Mouse (Mus musculus): ENCODE results near the gene Sox10. TPM values are rescaled to one million over a fixed set of nuclear protein-coding genes. Genes with fewer than 3 reads are reported as not detected.

The Sox10 gene
- total RNA-seq (2021), result 10 to 100 TPM; 29.2 to 29.8 TPM

DNA sequence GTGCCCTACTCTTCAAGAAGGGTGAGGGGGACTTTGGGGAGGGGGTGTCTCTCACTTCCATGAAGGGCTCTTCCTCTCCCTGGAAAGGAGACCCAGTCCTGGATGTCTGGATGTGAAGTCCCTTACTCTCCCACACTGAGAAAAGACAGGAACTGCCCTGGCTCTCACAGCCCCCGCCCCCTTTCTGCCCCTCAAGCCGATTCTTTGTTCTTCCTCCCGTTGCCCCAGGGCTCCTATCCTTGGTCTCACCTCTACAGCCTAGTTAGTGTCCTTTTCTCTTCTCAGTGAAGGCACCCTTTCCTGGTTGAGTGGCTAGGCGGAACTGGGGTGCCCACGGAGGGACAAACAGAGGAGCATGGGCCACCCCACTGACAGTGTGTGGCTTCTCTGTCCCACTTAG, at the start of gene Sox10:
Sox10 (minus strand) TSS at position 101 of the 400 bp plus-strand sequence.
- no peak for DNase-seq (ENCODE audit: low spot score in 2 of 2)
- intact Hi-C loops (cut with DNase I), result no loop called here

DNA sequence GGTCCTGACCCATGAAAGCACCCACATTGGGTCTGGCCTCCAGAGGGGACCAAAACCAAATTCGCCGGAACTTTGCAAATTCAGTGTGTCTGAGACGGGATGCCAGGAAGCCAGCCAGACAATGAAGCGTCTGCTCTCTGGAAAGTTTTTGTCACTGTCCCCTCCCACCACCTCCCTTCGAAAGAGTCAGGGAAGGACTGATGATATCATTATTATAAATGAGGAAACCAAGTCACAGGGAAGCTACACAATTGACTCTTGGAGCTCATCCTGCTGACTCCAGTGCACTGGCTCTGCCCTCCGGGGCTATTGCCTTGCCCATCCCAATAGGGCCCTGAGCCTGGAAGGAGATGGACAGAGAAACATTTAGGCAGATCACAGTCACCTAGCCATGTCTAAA, 48.6 kb upstream of the Sox10 start:
- no peak for DNase-seq (ENCODE audit: low spot score in 2 of 2)
- intact Hi-C loops (cut with DNase I), result no loop called here

DNA sequence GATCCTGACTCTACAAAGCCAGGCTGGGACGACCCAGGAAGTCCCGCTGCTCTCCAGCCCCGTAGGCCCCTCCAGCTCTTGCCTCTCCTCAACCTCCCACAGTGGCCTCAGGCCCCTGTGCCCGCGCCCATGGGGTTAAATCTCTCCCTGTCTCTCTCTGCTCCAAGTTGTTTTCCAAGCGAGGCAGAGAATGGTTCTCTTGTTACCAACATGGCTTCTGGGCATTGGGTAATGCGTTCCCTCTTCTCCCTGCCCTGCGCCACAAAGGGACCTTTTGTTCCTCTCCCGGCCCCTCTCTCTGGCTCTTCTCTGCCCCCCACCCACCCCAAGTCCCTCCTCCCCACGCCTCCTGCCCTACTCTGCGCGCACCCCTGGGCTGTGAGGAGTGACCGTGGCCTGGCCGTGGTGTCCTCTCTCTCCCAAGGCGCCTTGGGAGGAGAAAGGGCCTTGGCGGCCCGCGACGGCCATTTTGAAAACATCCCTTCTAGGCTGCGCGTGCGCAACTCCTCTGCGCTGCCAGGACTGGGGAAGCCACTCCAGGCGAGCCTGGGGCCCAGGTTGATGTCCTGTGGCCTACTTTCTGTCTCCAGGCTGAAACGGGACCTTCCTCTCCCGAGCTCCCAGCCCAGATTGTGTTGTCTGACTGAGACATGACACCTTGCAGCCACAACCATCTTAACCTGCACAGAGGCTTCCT, 47.9 kb upstream of the Sox10 start:
- intact Hi-C loops (cut with DNase I), result no loop called here
- DNase-seq (ENCODE audit: low spot score in 2 of 2), result no peak

DNA sequence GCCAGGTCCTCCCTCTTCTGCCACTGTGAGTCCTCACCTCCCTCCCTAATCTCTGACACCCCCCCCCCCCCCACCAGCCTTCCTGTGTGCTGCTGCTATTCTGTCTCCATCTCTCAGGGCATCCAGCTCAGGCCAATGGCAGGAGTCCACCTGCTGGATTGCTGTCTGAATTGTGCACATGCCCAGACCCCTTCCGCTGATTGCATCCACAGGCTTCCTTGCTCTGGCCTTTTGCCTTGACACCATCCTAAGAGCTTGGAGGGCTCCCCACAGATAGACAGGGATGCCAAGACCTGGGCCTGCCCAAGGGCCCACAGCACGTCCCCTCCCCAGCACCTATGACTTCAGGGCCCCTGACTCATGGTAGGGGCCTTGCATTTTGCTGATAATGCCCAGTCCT, 45.3 kb upstream of the Sox10 start:
- no peak for DNase-seq (ENCODE audit: low spot score in 2 of 2)
- intact Hi-C loops (cut with DNase I), result no loop called here

DNA sequence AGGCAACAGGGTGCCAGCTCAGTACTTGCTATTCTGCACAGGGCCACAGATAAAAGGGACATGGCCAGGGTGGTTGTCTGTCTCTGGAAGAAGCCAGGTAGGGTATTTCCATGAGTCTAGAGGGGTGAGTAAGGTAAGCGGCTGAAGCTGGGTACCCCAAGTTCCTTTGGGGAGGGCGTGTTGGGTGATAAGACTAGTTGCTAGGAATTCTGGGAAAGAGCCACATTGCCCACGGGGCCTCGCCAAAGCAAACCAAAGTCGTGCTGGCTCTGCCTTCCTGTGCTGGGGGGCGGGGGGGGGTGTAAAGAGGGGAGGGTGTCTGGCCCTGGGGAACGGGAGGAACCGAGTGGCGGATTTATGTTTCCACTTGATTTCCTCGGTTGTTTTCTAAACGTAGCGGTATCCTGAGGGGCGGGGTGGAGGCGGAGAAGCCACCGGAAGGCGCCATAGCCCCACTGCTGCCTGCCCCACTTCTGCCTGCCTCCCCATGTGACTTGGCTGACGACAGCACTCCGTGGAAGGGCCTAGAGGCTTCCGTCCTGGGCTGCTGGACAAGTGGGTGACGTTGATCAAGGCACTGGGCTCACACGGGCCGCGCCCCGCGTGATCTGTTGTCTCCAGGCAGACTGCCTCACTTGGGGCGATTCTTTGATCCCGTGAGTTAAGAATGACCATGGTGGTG, 43.9 kb upstream of the Sox10 start:
- intact Hi-C loops (cut with DNase I), result no loop called here
- no peak for DNase-seq (ENCODE audit: low spot score in 2 of 2)

DNA sequence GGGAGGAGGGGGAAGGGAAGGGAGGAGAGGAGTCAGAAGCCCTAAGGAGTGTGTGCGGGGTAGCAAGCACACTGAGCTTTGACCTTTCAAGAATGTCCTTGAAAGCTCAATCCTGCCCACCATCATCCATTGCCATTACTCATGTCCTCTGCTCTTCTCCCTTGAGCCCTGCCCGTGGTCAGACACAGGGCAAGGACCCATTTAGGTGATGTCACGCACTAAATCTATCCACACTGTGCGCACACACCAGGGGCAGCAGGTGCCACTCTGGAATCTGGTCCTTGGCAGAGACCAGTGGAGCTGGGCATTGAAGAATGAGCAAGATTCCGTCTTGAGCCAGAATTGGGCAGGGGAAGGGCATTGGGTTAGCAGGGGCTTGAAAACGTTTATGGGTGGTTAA, 43.2 kb upstream of the Sox10 start:
- intact Hi-C loops (cut with DNase I), result no loop called here
- no peak for DNase-seq (ENCODE audit: low spot score in 2 of 2)

DNA sequence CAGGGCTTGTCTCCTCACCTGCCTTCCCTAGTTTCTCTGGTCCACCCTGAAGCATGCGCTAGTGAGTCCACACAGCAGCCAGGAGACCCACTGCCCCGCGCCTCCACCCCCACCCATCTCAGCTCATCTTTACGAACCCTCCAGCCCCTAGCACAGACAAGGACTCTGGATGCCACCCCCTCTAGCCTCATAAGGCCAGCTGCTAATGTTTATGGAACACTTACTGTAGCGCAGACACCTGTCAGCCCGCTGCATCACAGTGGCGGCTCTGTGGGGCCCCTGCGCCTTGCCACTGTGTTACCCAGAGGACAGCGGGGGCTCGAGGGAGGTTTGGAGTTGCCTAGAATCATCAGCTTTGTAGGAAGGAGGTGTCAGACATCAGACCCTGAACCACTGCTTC, 37.5 kb upstream of the Sox10 start:
- no peak for DNase-seq (ENCODE audit: low spot score in 2 of 2)
- intact Hi-C loops (cut with DNase I), result no loop called here

DNA sequence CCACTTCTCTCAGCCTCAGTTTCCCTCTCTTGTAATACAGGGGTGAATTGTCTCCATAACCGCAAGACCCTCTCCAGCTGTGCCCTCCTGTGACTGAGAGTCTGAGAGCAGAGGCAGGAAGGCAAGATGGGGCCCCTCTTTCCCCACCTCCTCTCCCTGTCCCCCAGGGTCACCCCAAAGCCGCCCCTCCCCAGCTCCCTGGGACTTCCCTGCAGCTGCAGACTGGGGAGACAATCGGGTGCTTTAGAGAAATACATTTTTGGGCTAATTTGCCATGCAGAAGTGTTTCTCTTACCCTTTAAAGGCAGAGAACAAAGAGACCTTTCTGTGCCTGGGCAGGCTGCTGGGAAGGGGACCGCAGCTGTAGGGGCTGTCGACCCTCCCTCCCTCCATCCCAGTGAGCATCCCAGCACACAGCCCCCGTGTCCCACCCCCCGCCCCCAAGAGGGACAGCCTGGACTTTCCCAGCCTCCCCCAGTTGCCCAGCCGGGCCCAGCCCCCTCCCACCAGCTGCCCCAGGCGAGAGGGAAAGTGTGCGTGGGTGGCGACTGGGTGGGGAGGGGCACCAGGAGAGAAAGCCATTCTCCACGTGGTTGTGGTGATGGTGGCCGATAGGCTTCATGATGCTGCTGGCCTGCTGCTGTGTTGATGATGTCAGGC, 36.6 kb upstream of the Sox10 start:
- intact Hi-C loops (cut with DNase I), result no loop called here
- no peak for DNase-seq (ENCODE audit: low spot score in 2 of 2)

DNA sequence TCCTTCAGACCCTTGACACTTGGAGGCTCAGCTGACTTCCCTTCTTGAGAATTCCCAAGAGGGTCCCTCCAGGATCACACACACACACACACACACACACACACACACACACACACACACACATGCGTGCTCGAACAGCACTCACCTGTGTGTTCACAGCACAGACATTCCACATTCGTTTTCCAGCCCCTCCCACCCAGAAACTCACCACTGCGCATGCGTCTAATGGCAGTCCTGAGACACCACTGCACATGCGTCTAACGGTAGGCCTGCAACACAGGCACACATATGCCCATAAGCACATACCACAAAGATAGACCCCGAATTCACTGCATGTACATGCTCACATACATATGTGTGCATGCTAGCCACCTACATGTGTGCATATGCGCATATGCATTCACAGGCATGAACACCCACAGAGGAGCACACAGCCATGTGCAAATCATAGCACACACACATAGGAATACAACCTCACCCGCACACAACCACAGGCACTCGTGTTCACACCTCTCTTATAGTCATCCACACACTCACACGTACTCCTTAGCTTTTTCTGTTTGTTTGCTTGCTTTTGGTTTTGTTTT, 34.4 kb upstream of the Sox10 start:
- DNase-seq (ENCODE audit: low spot score in 2 of 2), result no peak
- intact Hi-C loops (cut with DNase I), result no loop called here

DNA sequence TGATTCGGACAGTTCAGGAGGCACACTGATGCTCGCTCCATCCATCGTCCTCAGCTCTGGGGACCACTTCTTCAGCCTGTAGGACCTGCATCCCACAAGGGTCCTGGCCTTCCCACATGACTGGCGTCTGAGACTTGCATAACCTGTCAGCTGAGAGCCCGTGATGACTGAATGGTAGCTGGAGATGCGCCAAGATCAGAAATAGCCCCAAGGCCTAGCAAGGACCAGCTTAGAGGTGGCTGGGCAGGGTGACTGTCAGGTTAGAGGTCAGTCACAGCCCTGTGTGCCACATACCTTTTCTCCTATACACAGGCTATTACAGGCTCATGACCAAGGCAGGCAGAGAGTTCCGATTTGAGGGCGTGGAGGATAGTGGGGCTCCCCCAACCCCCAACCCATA, 30.5 kb upstream of the Sox10 start:
- no peak for DNase-seq (ENCODE audit: low spot score in 2 of 2)
- intact Hi-C loops (cut with DNase I), result no loop called here

DNA sequence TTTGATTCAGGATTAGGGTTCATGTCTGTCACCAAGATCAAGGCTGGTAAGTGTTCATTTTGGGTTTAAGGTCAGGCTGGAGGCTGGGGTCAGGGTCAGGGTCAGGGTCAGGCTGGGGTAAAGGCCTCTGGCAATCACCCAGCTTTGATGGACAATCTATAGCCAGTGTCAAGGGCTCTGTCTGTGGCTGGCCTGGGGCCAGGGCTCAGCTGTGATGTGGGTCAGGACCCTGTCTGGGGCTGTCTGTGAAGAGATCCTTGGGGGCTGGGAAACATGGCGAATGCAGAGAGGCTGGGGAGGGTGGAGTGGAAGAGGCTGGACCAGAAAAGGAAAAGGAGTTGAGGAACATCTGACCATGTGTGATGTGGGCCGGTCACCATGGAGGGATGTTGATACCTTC, 29.9 kb upstream of the Sox10 start:
- intact Hi-C loops (cut with DNase I), result no loop called here
- DNase-seq (ENCODE audit: low spot score in 2 of 2), result no peak

DNA sequence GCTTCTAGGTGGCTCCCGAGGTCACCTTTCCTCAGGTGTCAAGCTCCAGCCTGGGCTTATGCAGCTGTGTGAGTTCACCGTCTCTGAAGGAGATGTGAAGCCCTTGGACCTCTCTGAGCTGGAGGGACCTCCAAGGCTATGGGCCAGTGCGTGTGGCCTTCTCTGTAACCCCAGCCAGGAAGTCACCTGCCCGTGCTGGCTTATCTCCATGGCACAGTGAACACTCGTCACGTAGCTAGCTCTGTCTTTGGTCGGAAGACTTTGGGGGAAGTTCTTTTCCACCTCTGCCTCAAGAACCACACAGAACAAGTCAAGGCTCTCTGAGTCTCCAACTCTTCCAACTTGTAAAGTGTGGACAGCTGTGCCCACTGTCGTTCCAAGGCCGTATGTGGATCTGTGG, 29.0 kb upstream of the Sox10 start:
- intact Hi-C loops (cut with DNase I), result no loop called here
- DNase-seq (ENCODE audit: low spot score in 2 of 2), result no peak

DNA sequence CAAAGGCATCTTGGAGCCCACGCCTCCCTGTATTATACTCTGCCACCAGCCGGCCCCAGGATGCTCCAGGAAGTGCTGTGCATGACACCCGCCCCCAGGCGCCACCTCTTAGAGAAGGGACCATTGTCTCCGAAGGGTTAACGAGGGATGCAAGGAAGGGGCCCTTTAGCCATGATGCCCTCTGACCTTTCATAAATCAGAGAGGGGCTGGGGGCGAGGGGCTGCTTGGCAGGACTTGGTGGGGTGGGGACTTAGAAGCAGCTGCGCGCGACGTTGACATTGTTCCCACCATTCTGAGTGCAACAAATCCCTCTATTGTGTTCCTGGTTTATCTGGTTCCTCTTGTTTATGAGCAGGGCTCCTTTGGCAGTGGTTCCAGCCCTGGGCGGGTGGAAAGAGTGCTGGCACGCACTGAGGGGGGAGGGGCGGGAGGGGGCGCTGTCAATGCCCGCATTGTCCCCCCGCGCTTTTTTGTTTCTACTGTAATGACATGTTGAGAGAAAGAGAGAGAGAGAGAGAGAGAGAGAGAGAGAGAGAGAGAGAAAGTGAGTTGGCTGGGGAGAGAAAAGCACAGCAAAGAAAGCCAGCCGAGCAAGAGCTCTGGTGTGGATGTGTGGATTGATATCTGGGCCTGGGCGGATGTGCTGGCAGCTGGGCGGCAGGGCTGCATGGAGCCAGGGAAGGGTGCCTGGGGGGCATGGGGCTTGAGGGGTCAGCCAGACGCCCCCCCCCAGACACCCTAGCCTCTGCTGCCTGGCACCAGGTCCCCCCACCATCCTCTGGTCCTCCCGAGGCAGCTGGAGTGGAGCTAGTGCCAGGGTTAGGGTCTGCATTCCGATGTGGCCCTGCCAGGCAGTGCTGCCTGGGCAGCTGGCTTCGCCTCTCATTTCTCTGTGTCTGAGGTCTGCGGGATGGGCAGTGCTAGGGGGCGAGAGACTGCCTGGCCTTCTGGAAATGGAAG, 28.1 kb upstream of the Sox10 start:
- peak in 1 of 2 experiments; percentile 31 for DNase-seq (ENCODE audit: low spot score in 2 of 2)
- intact Hi-C loops (cut with DNase I), result no loop called here

DNA sequence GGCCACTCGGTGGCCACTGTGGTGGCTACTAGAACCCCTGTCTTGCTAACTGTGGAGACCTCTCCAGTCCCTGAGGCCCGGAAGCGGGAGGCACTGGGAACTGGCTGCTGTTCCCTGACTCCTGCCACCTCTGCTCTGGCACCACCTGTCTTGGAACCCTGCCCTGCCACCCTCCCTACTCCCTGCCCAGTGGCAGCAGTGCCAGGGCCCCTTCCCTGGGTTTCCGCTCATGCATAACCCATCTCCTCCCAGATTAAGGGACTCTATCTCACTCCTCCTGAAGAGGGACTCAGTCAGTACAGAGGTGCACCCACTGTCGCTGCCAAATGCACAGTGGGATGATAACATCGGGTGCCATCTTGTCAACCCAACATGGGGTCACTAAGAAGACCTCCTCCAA, 27.4 kb upstream of the Sox10 start:
- no peak for DNase-seq (ENCODE audit: low spot score in 2 of 2)
- intact Hi-C loops (cut with DNase I), result no loop called here

DNA sequence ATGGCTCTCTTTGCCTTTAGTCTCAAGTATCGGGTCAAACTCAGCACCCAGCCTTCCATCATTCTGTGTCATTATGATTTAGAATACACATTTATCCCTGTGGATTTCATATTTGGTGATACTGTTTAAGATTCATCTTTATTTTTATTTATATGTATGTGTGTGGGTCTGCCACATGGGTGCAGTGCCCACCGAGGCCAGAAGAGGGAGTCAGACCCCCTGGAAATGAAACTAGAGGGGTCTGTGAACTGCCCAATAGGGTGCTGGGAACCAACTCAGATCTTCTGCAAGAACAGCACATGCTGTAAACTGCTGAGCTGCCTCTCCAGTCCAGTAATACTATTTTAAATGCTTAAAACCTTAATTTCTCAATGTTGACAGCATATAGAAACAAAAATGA, 26.4 kb upstream of the Sox10 start:
- DNase-seq (ENCODE audit: low spot score in 2 of 2), result no peak
- intact Hi-C loops (cut with DNase I), result no loop called here

DNA sequence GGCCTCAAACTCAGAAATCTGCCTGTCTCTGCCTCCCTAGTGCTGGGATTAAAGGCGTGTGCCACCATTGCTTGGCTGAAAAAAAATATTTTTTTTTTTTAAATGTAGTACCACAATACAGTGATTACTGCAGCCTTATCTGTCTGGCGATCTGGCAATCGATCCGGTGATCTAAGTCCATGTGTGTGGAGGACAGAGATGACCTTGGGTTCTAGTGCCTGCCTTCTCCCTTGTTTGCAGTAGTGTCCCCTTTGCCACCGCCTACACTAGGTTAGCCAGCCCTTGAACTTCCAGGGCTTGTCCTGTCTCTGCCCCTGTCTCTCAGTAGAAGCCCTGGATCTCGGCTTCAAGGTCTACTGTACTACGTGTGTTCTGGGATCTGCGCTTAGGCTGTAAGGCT, 22.8 kb upstream of the Sox10 start:
- intact Hi-C loops (cut with DNase I), result no loop called here
- DNase-seq (ENCODE audit: low spot score in 2 of 2), result no peak

DNA sequence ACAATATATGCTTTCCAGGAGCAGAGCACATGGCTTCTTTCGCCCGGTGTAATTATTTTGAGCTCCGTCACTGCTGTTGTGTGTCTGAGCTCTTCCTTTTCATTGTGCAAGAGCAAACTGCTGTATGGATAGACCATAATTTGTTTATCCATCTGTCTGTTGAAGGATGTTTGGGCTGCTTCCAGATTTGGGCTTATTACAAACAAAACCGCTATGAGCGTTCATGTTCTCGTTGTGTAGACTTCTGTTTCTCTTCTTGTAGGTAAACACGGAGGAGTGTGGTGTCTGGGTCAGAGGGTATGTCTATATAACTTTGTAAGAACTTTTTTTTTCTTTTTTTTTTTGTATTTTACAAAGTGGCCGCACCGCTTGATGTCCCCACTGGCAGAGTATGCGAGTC, 20.2 kb upstream of the Sox10 start:
- no peak for DNase-seq (ENCODE audit: low spot score in 2 of 2)

DNA sequence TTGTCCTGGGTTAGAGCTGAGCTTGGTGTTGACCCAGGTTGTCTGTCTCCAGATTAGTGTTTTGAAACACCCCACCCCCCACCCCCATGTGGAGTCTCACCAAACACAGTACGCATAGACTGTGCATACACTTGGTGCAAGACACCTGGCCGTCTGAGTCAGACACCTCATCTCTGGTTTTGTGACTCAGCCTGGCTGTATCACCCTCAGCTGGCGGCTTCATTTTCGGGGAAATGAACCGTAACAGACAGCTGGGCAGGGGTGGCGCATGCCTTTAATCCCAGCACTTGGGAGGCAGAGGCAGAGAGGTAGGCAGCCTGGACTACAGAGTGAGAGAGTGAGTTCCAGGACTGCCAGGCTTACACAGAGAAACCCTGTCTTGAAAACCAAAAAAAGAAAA, 11.9 kb upstream of the Sox10 start:
- DNase-seq (ENCODE audit: low spot score in 2 of 2), result no peak
- intact Hi-C loops (cut with DNase I), result no loop called here

More for the DNA sequence above, 20.2 kb upstream of the Sox10 start:
- intact Hi-C loops (cut with DNase I), result no loop called here

DNA sequence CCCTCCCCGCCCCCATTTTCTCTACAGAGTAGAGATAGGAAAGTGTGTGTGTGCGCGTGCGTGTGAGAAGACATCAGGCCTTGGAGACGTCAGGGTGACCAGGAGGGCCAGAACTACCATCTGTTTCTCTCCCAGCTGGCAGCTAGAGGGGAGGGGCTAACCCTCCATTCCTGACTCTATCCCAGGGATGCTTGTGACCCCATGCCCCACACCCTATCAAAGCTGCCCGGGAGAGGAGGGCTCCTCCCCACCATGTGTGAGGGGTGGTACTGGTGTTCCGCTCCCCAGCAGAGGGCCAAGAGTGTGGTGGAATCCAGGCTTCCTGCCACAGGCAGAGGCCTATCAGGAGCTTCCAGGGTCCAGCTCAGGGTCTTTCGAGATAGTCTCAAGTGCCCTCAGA, 1.7 kb upstream of the Sox10 start:
- intact Hi-C loops (cut with DNase I), result no loop called here
- no peak for DNase-seq (ENCODE audit: low spot score in 2 of 2)

DNA sequence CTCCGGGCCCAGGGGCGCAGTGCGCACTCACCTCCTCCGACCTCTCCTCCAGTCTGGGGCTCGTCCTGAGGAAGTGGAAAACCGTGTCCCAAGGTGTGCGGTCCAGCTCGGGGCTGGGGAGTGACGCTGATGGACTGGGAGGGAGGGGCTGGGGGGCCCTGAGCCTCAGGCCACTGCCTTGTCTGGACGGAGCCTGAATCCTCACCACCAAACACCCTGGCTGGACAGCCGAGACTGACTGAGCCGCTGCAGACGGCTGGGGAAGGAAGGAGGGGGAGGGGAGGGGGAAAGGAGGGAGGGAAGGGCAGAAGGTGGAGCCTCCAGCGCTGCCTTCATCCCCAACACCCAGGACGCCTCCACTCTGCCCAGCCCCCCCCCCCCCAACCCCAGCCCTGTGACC, 789 bp downstream of the Sox10 start:
- intact Hi-C loops (cut with DNase I), result no loop called here
- DNase-seq (ENCODE audit: low spot score in 2 of 2), result no peak

Data from left cerebral cortex, postnatal 36 days (tissue).